Mouse (Mus musculus): Measurements from ENCODE around the gene Hist1h2ai.

DNA sequence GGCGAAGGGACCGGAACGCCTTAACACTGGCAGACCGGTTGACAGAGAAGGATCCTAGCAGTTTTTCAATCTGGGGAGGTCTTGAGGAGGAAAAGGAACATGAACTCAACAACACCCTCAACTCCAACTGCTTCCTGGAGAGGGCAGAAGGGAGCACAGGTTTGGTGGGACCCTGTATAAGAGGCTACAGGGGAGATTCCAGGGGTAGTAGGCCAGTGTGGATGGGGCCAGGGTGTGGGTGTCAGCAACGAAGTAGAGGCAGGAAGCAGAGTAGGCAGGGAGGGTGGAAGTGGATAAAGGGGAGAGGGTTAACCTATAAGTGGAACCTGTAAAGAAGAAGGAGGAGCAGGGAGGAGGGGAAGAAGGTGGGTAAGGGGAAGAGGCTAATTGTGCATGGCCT lies 17.2 kb downstream of the Hist1h2ai start:
- no peak for TF ChIP-seq CTCF (IDR thresholded peaks at IDR 0.05; ENCODE audit: insufficient read depth, low read length)
- no peak for TF ChIP-seq POLR2A (IDR thresholded peaks at IDR 0.05; ENCODE audit: borderline replicate concordance, extremely low read depth, low read depth, low read length)

All from lung, adult 2 months (tissue).